Mouse (Mus musculus) liver, adult 2 months (tissue): Measurements from ENCODE around the gene Slxl1.
"Not testable (repeated sequence)": the region's sequence is repeated elsewhere in the genome, so short reads cannot be mapped to it uniquely, and the experiment has no call there.

Experiments
- CTCF ChIP-seq: fragments of 200-500 bp; IDR thresholded peaks from 2 replicates; pipeline ENCODE4 v1.5.1; 2011; ENCODE audit warnings: low read depth, low read length, control low read depth
- POLR2A ChIP-seq: fragments of 200-500 bp; IDR thresholded peaks from 2 replicates; pipeline ENCODE4 v1.6.1; 2011; ENCODE audit warnings: low read length, control low read depth; ENCODE audit not compliant: insufficient read depth; ENCODE audit errors: extremely low read depth

GRCm38 (mm10) chrX:55226576-55226975, at the start of gene Slxl1:
- not testable (repeated sequence) for TF ChIP-seq POLR2A, CTCF
